Mouse (Mus musculus): Measurements from ENCODE around the gene Vcp. TPM values are rescaled to one million over a fixed set of nuclear protein-coding genes. Genes with fewer than 3 reads are reported as not detected.
A peak's percentile ranks its signal among the peaks of the same experiment; 100 is the strongest.

Gene Vcp
- polyA plus RNA-seq, 1 experiment from 2014 or later: 469 TPM

DNA sequence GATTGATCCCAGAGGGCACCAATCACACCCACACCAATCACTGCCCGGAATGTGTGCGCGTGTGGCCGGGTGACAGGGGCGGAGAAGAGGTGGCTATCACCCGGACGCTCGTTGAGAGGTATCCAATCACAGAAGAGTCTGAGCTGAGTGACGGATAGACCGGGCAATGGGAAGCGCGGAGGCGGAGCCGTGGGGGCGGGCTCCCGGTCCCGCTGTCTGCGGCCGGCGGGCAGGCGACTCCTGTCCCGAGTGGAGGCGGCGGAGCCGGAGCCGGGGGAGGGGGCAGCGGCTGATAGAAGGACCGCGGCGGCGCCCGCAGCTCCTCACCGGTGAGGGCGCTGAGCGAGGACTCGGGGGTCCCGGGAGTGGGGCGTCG lies 50.6 kb downstream of the Vcp start, which contains the start of gene Dnajb5:
TSS of gene Dnajb5 (plus strand) at position 139 of the 376 bp plus-strand sequence.
- H3K4me2 ChIP-seq (ENCODE audit: low read length): peak within 1 kb of the TSS; percentile 89
- H3K4me1 ChIP-seq (ENCODE audit: control insufficient read depth in 2 of 2, insufficient read depth in 2 of 2, low read length in 2 of 2): peaks cover 38 to 44% of the 10 kb centered on the region in 2 experiments
- WGBS: 0% methylated on average over 37 of the region's 39 CpGs
- no peaks in the 10 kb centered on the region for H3K9me3 ChIP-seq (ENCODE audit: control insufficient read depth, low read length)
- peak within 1 kb of the TSS; percentile 76 to 84 for H3K4me3 ChIP-seq (ENCODE audit: control insufficient read depth in 1 of 2, insufficient read depth in 1 of 2, low read depth in 1 of 2, low read length in 2 of 2)
- H3K27ac ChIP-seq (replicated peaks in 1 of 2; ENCODE audit: control insufficient read depth in 1 of 2, insufficient read depth in 1 of 2, low read depth in 2 of 2, low read length in 2 of 2): peak within 1 kb of the TSS; percentile 92 to 96
- H3K36me3 ChIP-seq (ENCODE audit: control insufficient read depth, insufficient read depth, low read length): peaks cover 2% of the 10 kb centered on the region; the same call in 1 of the 2 replicates
- H3K27me3 ChIP-seq (ENCODE audit: control insufficient read depth, insufficient read depth, low read length): peaks cover 11% of the 10 kb centered on the region; the same call in 1 of the 2 replicates
- ATAC-seq (ENCODE audit: insufficient number of reproducible peaks, insufficient read depth, low FRiP score, low read depth): peak; percentile 92
- H3K9ac ChIP-seq (ENCODE audit: low read length): peak within 1 kb of the TSS; percentile 97

DNA sequence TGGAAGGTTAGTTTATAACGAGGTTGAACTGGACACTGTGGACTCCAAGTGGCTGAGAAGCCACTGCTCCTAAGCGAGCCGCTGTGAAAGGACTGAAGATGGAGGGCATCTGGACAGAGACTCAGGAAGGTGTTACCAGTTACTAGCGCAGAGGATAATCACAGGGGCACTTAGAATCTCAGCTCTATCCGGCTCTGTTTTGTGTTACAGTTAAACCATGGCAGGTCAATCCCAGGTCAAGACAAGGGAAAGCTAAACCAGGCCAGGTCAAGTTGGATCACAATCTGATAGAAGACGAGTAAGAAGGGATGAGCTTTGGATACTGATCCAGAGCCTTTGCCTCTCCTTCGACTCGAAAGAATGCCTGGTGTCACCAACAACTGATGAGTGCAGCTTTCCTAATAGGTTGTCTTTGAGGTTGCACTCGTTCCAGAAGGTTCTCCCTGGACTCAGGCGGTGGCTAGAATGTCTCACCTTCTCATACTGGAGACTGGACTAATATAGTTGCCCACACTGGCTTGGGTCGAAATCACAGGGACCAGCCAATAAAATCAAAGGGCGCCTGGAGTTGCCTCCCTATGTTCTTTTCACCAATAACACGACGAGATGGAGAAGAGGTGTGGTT lies 51.1 kb downstream of the Vcp start:
- ATAC-seq (ENCODE audit: insufficient number of reproducible peaks, insufficient read depth, low FRiP score, low read depth): no peak
- Histone ChIP-seq H3K4me2 (ENCODE audit: low read length) (peak overlapping the region; percentile 89), H3K9ac (ENCODE audit: low read length) (peak overlapping the region; percentile 58), H3K36me3 (ENCODE audit: control insufficient read depth, insufficient read depth, low read length) (no peaks in the 10 kb centered on the region), H3K4me3 (ENCODE audit: control insufficient read depth in 1 of 2, insufficient read depth in 1 of 2, low read depth in 1 of 2, low read length in 2 of 2) (peak overlapping the region; percentile 76 to 84), H3K4me1 (ENCODE audit: control insufficient read depth in 2 of 2, insufficient read depth in 2 of 2, low read length in 2 of 2) (peaks cover 35 to 39% of the 10 kb centered on the region in 2 experiments), H3K27ac (replicated peaks in 1 of 2; ENCODE audit: control insufficient read depth in 1 of 2, insufficient read depth in 1 of 2, low read depth in 2 of 2, low read length in 2 of 2) (peak overlapping the region; percentile 7 to 48; a peak in 2 of 4 replicates), H3K9me3 (ENCODE audit: control insufficient read depth, low read length) (no peaks in the 10 kb centered on the region), H3K27me3 (ENCODE audit: control insufficient read depth, insufficient read depth, low read length) (peaks cover 11% of the 10 kb centered on the region; the same call in 1 of the 2 replicates)
- 7% methylated on average over 13 of the region's 14 CpGs for WGBS

DNA sequence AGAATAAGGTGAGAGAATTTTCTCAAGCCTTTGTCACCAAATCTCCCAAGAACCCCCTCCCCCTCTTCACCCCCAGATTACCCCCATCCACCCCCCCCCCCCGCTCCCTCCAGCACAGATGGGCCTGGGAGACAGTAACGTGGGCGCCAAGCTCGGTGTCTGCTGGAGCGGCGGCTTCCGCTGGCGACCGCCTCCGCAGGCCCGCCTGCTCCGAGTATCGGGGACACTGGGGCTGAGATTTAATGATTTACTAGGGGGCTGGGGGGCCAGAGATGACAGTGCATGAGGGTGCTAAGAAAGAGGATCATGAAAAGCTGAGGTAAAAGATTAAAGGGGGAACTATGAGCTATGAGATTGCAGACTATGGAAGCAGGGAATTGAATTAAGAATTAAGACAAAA lies 51.8 kb downstream of the Vcp start:
- H3K4me3 ChIP-seq (ENCODE audit: control insufficient read depth in 1 of 2, insufficient read depth in 1 of 2, low read depth in 1 of 2, low read length in 2 of 2): no peak overlapping the region
- ATAC-seq (ENCODE audit: insufficient number of reproducible peaks, insufficient read depth, low FRiP score, low read depth): no peak
- H3K36me3 ChIP-seq (ENCODE audit: control insufficient read depth, insufficient read depth, low read length): no peaks in the 10 kb centered on the region
- H3K9me3 ChIP-seq (ENCODE audit: control insufficient read depth, low read length): no peaks in the 10 kb centered on the region
- 48% methylated on average over 13 of the region's 13 CpGs for whole genome bisulfite sequencing
- H3K27ac ChIP-seq (replicated peaks in 1 of 2; ENCODE audit: control insufficient read depth in 1 of 2, insufficient read depth in 1 of 2, low read depth in 2 of 2, low read length in 2 of 2): no peak overlapping the region
- no peak overlapping the region for H3K4me2 ChIP-seq (ENCODE audit: low read length)
- H3K4me1 ChIP-seq (ENCODE audit: control insufficient read depth in 2 of 2, insufficient read depth in 2 of 2, low read length in 2 of 2): peaks cover 34 to 35% of the 10 kb centered on the region in 2 experiments
- H3K27me3 ChIP-seq (ENCODE audit: control insufficient read depth, insufficient read depth, low read length): peaks cover 11% of the 10 kb centered on the region; the same call in 1 of the 2 replicates
- H3K9ac ChIP-seq (ENCODE audit: low read length): no peak overlapping the region

DNA sequence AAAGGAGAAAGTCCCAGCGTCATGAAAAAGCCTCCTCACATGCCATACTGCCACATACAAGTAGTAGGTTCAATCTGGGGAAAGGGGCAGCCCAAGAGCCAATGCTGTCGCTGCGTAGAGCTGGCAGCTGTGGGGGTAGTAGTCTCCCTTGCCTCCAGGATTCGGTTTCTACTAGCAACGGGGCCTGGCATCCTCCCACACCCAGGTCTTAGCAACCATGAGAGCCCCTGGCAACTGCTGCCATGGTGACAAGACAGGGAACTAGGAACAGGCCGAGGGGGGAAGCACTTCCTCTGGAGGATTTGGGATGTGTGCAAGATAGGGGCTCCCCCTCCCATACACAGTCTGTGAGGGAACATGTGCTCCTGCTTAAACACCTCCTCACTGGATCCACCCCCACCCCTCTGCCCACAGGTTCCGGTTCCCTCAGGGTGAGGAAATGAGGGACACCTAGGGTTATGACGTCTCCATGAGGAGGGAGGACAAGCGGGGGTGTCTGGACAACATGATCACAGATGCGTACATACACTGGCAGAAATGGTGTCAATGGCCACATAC lies 53.5 kb downstream of the Vcp start:
- no peak overlapping the region for H3K27ac ChIP-seq (replicated peaks in 1 of 2; ENCODE audit: control insufficient read depth in 1 of 2, insufficient read depth in 1 of 2, low read depth in 2 of 2, low read length in 2 of 2)
- H3K9ac ChIP-seq (ENCODE audit: low read length): no peak overlapping the region
- H3K4me2 ChIP-seq (ENCODE audit: low read length): no peak overlapping the region
- no peaks in the 10 kb centered on the region for H3K36me3 ChIP-seq (ENCODE audit: control insufficient read depth, insufficient read depth, low read length)
- H3K9me3 ChIP-seq (ENCODE audit: control insufficient read depth, low read length): no peaks in the 10 kb centered on the region
- no peak overlapping the region for H3K4me3 ChIP-seq (ENCODE audit: control insufficient read depth in 1 of 2, insufficient read depth in 1 of 2, low read depth in 1 of 2, low read length in 2 of 2)
- peaks cover 11% of the 10 kb centered on the region; the same call in 1 of the 2 replicates for H3K27me3 ChIP-seq (ENCODE audit: control insufficient read depth, insufficient read depth, low read length)
- WGBS: 58% methylated on average over 10 of the region's 10 CpGs
- ATAC-seq (ENCODE audit: insufficient number of reproducible peaks, insufficient read depth, low FRiP score, low read depth): no peak
- H3K4me1 ChIP-seq (ENCODE audit: control insufficient read depth in 2 of 2, insufficient read depth in 2 of 2, low read length in 2 of 2): peaks cover 17 to 21% of the 10 kb centered on the region in 2 experiments

DNA sequence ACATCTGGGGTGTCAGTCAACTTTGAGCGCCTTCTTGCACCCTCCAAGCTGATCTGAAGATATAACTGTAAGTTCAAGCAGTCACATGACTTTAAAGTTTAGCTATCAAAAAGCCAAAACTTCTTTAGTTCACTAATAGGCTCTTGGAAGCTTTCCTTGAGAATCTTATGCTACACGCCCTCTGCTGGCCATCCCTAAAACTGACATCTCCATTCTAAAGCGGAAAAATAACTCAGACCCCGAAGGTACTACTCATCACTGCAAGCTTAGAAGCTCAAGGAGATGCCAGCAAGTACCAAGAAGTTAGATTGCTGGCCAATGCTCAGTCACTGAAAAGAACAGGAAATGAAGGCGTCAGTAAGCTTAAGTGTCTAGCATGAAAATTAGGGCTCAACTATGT lies 54.4 kb downstream of the Vcp start:
- WGBS: 7% methylated on average over 5 of the region's 5 CpGs
- Histone ChIP-seq H3K4me2 (ENCODE audit: low read length) (no peak overlapping the region), H3K9ac (ENCODE audit: low read length) (no peak overlapping the region), H3K4me3 (ENCODE audit: control insufficient read depth in 1 of 2, insufficient read depth in 1 of 2, low read depth in 1 of 2, low read length in 2 of 2) (no peak overlapping the region), H3K36me3 (ENCODE audit: control insufficient read depth, insufficient read depth, low read length) (no peaks in the 10 kb centered on the region), H3K4me1 (ENCODE audit: control insufficient read depth in 2 of 2, insufficient read depth in 2 of 2, low read length in 2 of 2) (peaks cover 9 to 12% of the 10 kb centered on the region in 2 experiments), H3K27ac (replicated peaks in 1 of 2; ENCODE audit: control insufficient read depth in 1 of 2, insufficient read depth in 1 of 2, low read depth in 2 of 2, low read length in 2 of 2) (no peak overlapping the region), H3K9me3 (ENCODE audit: control insufficient read depth, low read length) (no peaks in the 10 kb centered on the region), H3K27me3 (ENCODE audit: control insufficient read depth, insufficient read depth, low read length) (peaks cover 11% of the 10 kb centered on the region; the same call in 1 of the 2 replicates)
- ATAC-seq (ENCODE audit: insufficient number of reproducible peaks, insufficient read depth, low FRiP score, low read depth): no peak

DNA sequence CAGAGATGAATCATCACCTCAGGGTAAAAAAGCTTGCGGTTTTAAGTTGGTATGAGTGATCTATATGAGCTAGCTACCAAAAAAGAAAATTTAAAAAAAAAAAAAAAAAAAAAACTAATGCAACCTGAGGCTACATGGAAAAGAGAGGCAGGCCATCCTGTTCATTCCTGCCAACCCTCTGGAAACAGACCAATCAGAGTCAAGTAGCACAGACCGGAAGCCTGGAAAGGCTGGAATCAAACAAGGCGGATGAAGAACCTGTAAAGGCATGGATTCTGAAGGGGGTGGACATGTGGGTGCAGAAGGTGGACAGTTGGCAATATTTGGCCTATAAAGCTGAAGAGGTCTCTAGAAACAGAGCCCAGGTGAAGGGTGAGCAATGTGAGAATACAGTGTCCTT lies 54.9 kb downstream of the Vcp start:
- H3K27ac ChIP-seq (replicated peaks in 1 of 2; ENCODE audit: control insufficient read depth in 1 of 2, insufficient read depth in 1 of 2, low read depth in 2 of 2, low read length in 2 of 2): no peak overlapping the region

DNA sequence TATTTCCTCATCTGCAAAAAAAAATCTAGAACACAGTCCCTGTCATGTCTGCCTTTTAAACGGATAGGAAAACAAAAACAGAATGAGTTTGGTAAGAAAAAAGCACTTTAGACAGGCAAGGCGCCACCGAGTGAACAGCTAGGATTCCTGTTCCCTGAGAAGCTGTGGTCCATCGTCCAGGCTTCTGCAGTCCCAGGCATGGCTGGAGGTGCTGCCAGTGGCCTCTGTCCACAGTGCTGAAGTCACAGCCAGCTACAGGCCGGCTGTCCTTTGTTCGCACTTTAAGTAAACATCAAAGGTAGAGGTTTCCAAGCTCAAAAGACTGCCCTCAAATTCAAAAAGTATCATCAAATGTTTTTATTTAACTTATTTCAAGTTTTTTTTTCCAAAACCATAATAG lies 55.3 kb downstream of the Vcp start:
- no peak for ATAC-seq (ENCODE audit: insufficient number of reproducible peaks, insufficient read depth, low FRiP score, low read depth)
- H3K4me1 ChIP-seq (ENCODE audit: control insufficient read depth in 2 of 2, insufficient read depth in 2 of 2, low read length in 2 of 2): peaks cover 2 to 5% of the 10 kb centered on the region in 2 experiments; a peak in 3 of 4 replicates
- H3K27ac ChIP-seq (replicated peaks in 1 of 2; ENCODE audit: control insufficient read depth in 1 of 2, insufficient read depth in 1 of 2, low read depth in 2 of 2, low read length in 2 of 2): no peak overlapping the region
- H3K9ac ChIP-seq (ENCODE audit: low read length): no peak overlapping the region
- no peaks in the 10 kb centered on the region for H3K36me3 ChIP-seq (ENCODE audit: control insufficient read depth, insufficient read depth, low read length)
- H3K27me3 ChIP-seq (ENCODE audit: control insufficient read depth, insufficient read depth, low read length): peaks cover 11% of the 10 kb centered on the region; the same call in 1 of the 2 replicates
- 4% methylated on average over 6 of the region's 6 CpGs for WGBS
- H3K4me3 ChIP-seq (ENCODE audit: control insufficient read depth in 1 of 2, insufficient read depth in 1 of 2, low read depth in 1 of 2, low read length in 2 of 2): no peak overlapping the region
- no peak overlapping the region for H3K4me2 ChIP-seq (ENCODE audit: low read length)
- no peaks in the 10 kb centered on the region for H3K9me3 ChIP-seq (ENCODE audit: control insufficient read depth, low read length)

More for the DNA sequence above, 54.9 kb downstream of the Vcp start:
- no peak overlapping the region for H3K4me2 ChIP-seq (ENCODE audit: low read length)
- no peaks in the 10 kb centered on the region for H3K9me3 ChIP-seq (ENCODE audit: control insufficient read depth, low read length)
- WGBS: 86% methylated on average over 3 of the region's 3 CpGs
- peaks cover 11% of the 10 kb centered on the region; the same call in 1 of the 2 replicates for H3K27me3 ChIP-seq (ENCODE audit: control insufficient read depth, insufficient read depth, low read length)
- H3K36me3 ChIP-seq (ENCODE audit: control insufficient read depth, insufficient read depth, low read length): no peaks in the 10 kb centered on the region
- H3K4me1 ChIP-seq (ENCODE audit: control insufficient read depth in 2 of 2, insufficient read depth in 2 of 2, low read length in 2 of 2): peaks cover 5 to 7% of the 10 kb centered on the region in 2 experiments
- ATAC-seq (ENCODE audit: insufficient number of reproducible peaks, insufficient read depth, low FRiP score, low read depth): no peak
- H3K4me3 ChIP-seq (ENCODE audit: control insufficient read depth in 1 of 2, insufficient read depth in 1 of 2, low read depth in 1 of 2, low read length in 2 of 2): no peak overlapping the region
- no peak overlapping the region for H3K9ac ChIP-seq (ENCODE audit: low read length)
